Mouse (Mus musculus) ES-Bruce4 (cell line): Measurements from ENCODE around the gene Msto1. TPM values are rescaled to one million over a fixed set of nuclear protein-coding genes. Genes with fewer than 3 reads are reported as not detected.

Experiments used
- H3K27ac ChIP-seq: 2 replicates; pipeline ENCODE4 v1.5.1; 2012; ENCODE audit warnings: low read length, inconsistent platforms; ENCODE audit not compliant: insufficient read depth
- H3K27me3 ChIP-seq: 2 replicates; pipeline ENCODE4 v1.6.1; 2012; ENCODE audit warnings: mild to moderate bottlenecking, low read length, inconsistent platforms; ENCODE audit not compliant: control insufficient read depth, poor library complexity, insufficient read depth, severe bottlenecking
- H3K36me3 ChIP-seq: 2 replicates; pipeline ENCODE4 v1.6.1; 2012; ENCODE audit warnings: inconsistent platforms, mild to moderate bottlenecking, low read length, moderate library complexity; ENCODE audit not compliant: control insufficient read depth, poor library complexity, insufficient read depth, severe bottlenecking
- H3K4me1 ChIP-seq: one replicate; pipeline ENCODE4 v1.8.1; 2011; ENCODE audit warnings: low read length; ENCODE audit not compliant: control insufficient read depth, insufficient read depth
- H3K4me3 ChIP-seq: 2 replicates; pipeline ENCODE4 v1.5.1; 2011; ENCODE audit warnings: low read depth, mild to moderate bottlenecking, low read length
- H3K9ac ChIP-seq: 2 replicates; pipeline ENCODE4 v1.6.1; 2012; ENCODE audit warnings: low read depth, mild to moderate bottlenecking, inconsistent platforms; ENCODE audit not compliant: poor library complexity, severe bottlenecking
- H3K9me3 ChIP-seq: replicated peaks from 2 replicates; pipeline ENCODE4 v1.6.1; 2012; ENCODE audit warnings: mild to moderate bottlenecking, low read length, inconsistent platforms; ENCODE audit not compliant: control insufficient read depth, poor library complexity, insufficient read depth, severe bottlenecking
- CTCF ChIP-seq: IDR thresholded peaks from one replicate; pipeline ENCODE4 v1.8.1; 2011; ENCODE audit warnings: low read depth, low read length
- EP300 ChIP-seq: IDR thresholded peaks from 2 replicates; pipeline ENCODE4 v1.6.1; 2011; ENCODE audit warnings: low read depth, low read length; ENCODE audit not compliant: insufficient read depth
- POLR2A ChIP-seq: IDR thresholded peaks from one replicate; pipeline ENCODE4 v1.8.1; 2011; ENCODE audit warnings: low read length; ENCODE audit not compliant: insufficient read depth
- polyA plus RNA-seq: library from polyadenylated mRNA; stranded (reverse); fragments of >200 nt; gene quantifications from 2 replicates; pipeline ENCODE4 v1.2.4, GENCODE M21; 2011; ENCODE audit warnings: low read depth; ENCODE audit not compliant: missing spikeins, insufficient read depth, insufficient read length

Gene Msto1
- polyA plus RNA-seq, 1 experiment, result 50.8 TPM

DNA sequence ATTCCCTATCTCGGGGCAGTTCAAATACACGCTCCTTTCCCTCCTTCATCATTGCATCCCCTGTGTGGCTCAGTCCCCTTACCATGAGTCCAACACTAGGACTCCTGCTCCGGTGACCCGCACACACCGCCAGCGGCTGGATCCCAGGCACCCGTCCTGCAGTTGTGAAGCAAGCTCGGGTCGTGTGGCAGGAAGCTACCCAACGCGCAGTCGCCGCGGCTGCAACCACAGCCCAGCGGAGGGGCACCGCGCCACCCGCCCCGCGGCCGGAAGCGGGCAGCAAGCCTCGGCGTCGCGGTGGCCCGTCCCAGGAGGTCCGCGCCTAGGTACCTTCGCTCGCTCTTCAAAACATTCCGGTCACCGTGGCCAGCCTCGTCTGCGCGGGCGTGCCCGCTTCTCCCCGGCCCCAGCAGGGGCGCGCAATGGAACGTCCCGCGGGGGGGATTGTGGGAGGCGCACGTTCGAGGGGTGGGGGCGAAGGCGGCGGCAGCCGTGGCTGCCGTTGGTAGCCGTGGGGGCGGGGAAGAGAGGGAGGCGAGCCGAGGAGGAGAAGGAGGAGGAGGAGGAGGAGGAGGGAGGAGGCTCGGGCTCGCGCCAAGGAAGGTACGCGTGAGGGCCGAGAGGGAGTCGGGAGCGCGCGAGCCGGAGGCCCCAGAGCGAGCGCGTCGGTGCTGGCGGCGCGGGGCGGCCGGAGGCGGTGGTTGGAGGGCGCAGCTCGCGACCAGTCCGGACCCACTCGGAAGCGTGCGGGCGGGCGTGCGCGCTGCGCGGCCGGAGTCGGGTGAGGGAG is 36.2 kb upstream of the Msto1 start:
- Histone ChIP-seq H3K36me3 (no peaks in the 10 kb centered on the region), H3K9ac (peak overlapping the region; percentile 86), H3K27ac (peak overlapping the region; percentile 37), H3K4me3 (peak overlapping the region; percentile 99), H3K9me3 (no peaks in the 10 kb centered on the region), H3K27me3 (no peaks in the 10 kb centered on the region), H3K4me1 (peaks cover 1% of the 10 kb centered on the region)
- TF ChIP-seq POLR2A (peak; percentile 81), CTCF (no peak), EP300 (no peak)

DNA sequence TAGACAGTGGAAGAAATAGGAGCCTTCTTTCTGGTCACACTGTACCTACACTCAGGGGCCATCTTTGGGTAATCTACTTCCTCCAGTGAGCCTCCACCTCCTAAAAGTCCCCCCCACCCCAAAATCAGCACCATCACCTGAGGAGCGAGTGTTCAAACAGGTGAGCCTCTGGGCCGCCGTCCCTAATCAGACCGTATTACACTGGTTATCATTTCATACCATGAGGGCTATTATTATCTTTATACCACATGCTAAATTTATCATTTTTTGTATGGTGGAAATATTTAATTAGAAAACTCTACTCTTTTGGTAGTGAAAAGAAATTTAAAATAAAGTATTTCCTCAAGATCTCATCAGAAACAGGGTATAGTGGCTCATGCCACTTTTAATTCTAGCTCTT is 30.3 kb upstream of the Msto1 start:
- Histone ChIP-seq H3K9me3 (no peaks in the 10 kb centered on the region), H3K27ac (no peak overlapping the region), H3K4me1 (no peaks in the 10 kb centered on the region), H3K9ac (no peak overlapping the region), H3K4me3 (no peak overlapping the region), H3K36me3 (peaks cover 15% of the 10 kb centered on the region), H3K27me3 (no peaks in the 10 kb centered on the region)
- TF ChIP-seq CTCF (no peak), POLR2A (no peak), EP300 (no peak)

DNA sequence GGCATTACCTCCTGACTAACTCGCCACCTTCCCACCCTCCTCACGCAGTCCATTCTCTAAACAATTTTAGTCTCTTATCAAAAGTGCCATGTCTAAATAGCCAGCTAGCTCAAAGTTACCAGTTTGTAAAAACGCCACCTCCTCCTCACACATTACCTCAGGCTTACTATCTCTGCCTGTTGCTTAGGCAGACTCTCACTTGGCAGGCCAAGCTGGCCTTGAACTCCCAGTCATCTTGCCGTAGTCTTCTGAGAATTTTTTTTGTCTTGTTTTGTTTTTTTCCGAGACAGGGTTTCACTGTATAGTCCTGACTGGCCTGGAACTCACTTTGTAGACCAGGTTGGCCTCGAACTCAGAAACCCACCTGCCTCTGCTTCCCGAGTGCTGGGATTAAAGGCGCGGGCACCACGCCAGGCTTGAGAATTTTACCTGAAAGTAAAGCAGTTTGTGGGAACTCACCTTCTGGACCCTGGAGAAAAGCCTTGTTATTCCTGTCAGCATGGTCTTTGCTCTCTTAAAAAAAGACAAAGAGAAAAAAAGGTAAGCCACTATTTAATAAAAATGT is 28.6 kb upstream of the Msto1 start:
- TF ChIP-seq POLR2A (no peak), CTCF (no peak), EP300 (no peak)
- H3K9ac ChIP-seq, result no peak overlapping the region
- H3K27ac ChIP-seq, result no peak overlapping the region
- peaks cover 15% of the 10 kb centered on the region for H3K36me3 ChIP-seq
- H3K4me1 ChIP-seq, result no peaks in the 10 kb centered on the region
- no peaks in the 10 kb centered on the region for H3K9me3 ChIP-seq
- no peak overlapping the region for H3K4me3 ChIP-seq
- H3K27me3 ChIP-seq, result no peaks in the 10 kb centered on the region

DNA sequence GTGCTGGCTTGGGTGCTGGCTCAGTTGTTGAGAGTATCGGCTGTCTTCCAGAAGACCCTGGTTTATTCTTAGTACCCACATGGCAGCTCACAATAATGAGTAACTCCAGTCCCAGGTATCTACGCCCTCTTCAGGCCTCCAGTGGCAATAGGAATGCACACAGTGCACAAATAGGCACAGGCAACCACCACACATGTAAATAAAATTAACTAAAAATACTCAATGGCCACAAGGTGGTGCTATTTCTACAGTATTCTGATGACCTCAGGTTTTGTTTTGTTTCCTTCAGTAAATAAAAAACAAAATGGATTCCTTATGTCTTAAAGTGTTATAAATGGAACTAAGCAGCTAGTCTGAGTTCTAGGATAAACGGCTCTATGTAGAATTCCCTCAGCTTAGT is 25.9 kb upstream of the Msto1 start:
- Histone ChIP-seq H3K9me3 (no peaks in the 10 kb centered on the region), H3K36me3 (peaks cover 20% of the 10 kb centered on the region), H3K27me3 (no peaks in the 10 kb centered on the region), H3K4me1 (no peaks in the 10 kb centered on the region), H3K27ac (no peak overlapping the region), H3K9ac (no peak overlapping the region), H3K4me3 (no peak overlapping the region)
- TF ChIP-seq POLR2A (no peak), CTCF (no peak), EP300 (no peak)

DNA sequence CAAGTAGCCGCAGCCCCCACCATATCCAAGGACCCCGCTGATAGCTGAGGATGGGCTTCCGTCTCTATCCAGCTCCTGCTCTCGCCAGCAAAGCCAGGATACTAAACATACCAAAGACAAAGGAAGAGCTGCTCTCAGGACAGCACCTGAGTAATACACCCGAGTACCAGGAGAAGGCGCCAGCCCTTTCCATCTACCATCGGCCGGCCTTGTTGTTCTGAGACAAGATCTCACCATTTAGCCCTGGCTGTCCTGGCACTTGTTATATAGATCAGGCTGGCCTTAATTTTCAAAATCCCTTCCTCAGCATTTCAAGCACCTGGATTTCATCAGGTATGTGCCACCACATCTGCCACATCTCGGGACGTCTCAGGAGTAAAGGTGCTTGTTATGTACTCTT is 25.3 kb upstream of the Msto1 start:
- no peak overlapping the region for H3K4me3 ChIP-seq
- TF ChIP-seq EP300 (no peak), CTCF (peak; percentile 30)
- H3K4me1 ChIP-seq, result no peaks in the 10 kb centered on the region
- H3K9me3 ChIP-seq, result no peaks in the 10 kb centered on the region
- no peak overlapping the region for H3K27ac ChIP-seq
- H3K27me3 ChIP-seq, result no peaks in the 10 kb centered on the region
- H3K36me3 ChIP-seq, result peaks cover 22% of the 10 kb centered on the region
- no peak overlapping the region for H3K9ac ChIP-seq

DNA sequence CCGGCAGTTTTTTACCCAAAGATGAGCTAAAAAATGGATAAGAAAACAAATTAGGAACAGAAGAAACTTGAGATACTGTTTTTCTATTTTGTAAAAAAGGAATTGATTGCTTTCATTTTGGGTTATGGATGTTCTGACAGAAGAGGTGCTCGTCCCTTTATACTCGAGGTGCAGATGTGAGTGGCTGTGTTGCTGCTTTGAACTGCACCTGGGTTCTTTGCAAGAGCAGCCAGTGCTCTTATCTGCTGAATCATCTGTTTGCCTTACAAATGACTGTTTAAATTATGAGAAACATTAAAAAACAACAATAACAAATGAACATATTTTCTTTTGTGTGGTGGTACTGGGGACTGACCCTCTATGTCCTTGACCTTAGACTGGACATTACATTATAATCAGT is 15.7 kb upstream of the Msto1 start:
- peaks cover 47% of the 10 kb centered on the region for H3K36me3 ChIP-seq
- TF ChIP-seq CTCF, result no peak
- TF ChIP-seq EP300, result no peak

More for the DNA sequence above, 15.7 kb upstream of the Msto1 start:
- H3K27me3 ChIP-seq, result no peaks in the 10 kb centered on the region
- H3K9me3 ChIP-seq, result no peaks in the 10 kb centered on the region
- H3K27ac ChIP-seq, result no peak overlapping the region
- H3K4me1 ChIP-seq, result no peaks in the 10 kb centered on the region
- no peak overlapping the region for H3K4me3 ChIP-seq
- no peak overlapping the region for H3K9ac ChIP-seq
